ENCODE assay signal across 13 mouse cellular contexts in genomic region chr4:62933798-62934197, GRCm38 (mm10). TPM values are rescaled to one million over a fixed set of nuclear protein-coding genes. Genes with fewer than 3 reads are reported as not detected.
DNase-seq lines count a peak whose midpoint lies in the region; ATAC-seq and TF ChIP-seq lines count a peak whose summit lies in the region.
"Had no signal": no experiment of that assay in that cellular context is flagged by ENCODE, and none has a peak within 500 bp of the region (broad histone marks: within the 10 kb centered on the region; RNA-seq: fewer than 3 reads in every experiment).

No protein-coding gene starts in this region.

- DNase-seq in lung, embryonic 14.5 days = peak; percentile 38
- no peak for DNase-seq in lung, adult 2 months
- peak; percentile 43 for DNase-seq in NIH3T3 (ENCODE audit: low read depth)
- DNase-seq in stomach, postnatal 0 days (ENCODE audit: low spot score) = peak; percentile 17
- no peak for DNase-seq in frontal cortex, postnatal 36 days (ENCODE audit: low spot score in 2 of 2)
- DNase-seq: adrenal gland, adult 2 months; lung, postnatal 10 days had no signal

- H3K4me1 ChIP-seq in intestine, postnatal 0 days (replicated peaks; ENCODE audit: control insufficient read depth, insufficient read depth, low read length) = no peaks in the 10 kb centered on the region
- H3K4me1 ChIP-seq in intestine, embryonic 15.5 days (replicated peaks) = no peaks in the 10 kb centered on the region
- no peaks in the 10 kb centered on the region for H3K4me1 ChIP-seq in lung, embryonic 14.5 days (ENCODE audit: insufficient read depth)
- no peaks in the 10 kb centered on the region for H3K4me1 ChIP-seq in lung, adult 2 months (ENCODE audit: control insufficient read depth, insufficient read depth, low read length)
- no peaks in the 10 kb centered on the region for H3K4me1 ChIP-seq in stomach, postnatal 0 days (replicated peaks; ENCODE audit: control insufficient read depth, insufficient read depth)
- H3K4me1 ChIP-seq: midbrain, embryonic 12.5 days; neural tube, embryonic 12.5 days had no signal

- H3K36me3 ChIP-seq in intestine, postnatal 0 days (ENCODE audit: control insufficient read depth, insufficient read depth) = no peaks in the 10 kb centered on the region
- H3K36me3 ChIP-seq in intestine, embryonic 15.5 days = no peaks in the 10 kb centered on the region
- H3K36me3 ChIP-seq in lung, embryonic 14.5 days (ENCODE audit: insufficient read depth) = no peaks in the 10 kb centered on the region
- H3K36me3 ChIP-seq in stomach, postnatal 0 days (ENCODE audit: control insufficient read depth, insufficient read depth, low read length) = no peaks in the 10 kb centered on the region
- H3K36me3 ChIP-seq: G1E; midbrain, embryonic 12.5 days; neural tube, embryonic 12.5 days had no signal

- H3K4me3 ChIP-seq in intestine, postnatal 0 days (ENCODE audit: low read depth, low read length) = no peak overlapping the region
- no peak overlapping the region for H3K4me3 ChIP-seq in intestine, embryonic 15.5 days (replicated peaks)
- no peak overlapping the region for H3K4me3 ChIP-seq in lung, embryonic 14.5 days (ENCODE audit: low read depth, low read length)
- no peak overlapping the region for H3K4me3 ChIP-seq in lung, adult 2 months (replicated peaks; ENCODE audit: extremely low read depth, low read depth, low read length)
- no peak overlapping the region for H3K4me3 ChIP-seq in stomach, postnatal 0 days (ENCODE audit: low read depth, low read length)
- H3K4me3 ChIP-seq: erythroblast, embryonic 14.5 days; midbrain, embryonic 12.5 days; neural tube, embryonic 12.5 days had no signal

- 87% methylated on average over 4 of the region's 4 CpGs for WGBS in intestine, postnatal 0 days
- 85% methylated on average over 4 of the region's 4 CpGs for WGBS in intestine, embryonic 15.5 days
- 78% methylated on average over 4 of the region's 4 CpGs for WGBS in lung, embryonic 14.5 days
- WGBS in lung, adult 2 months = 87% methylated on average over 4 of the region's 4 CpGs
- 80% methylated on average over 4 of the region's 4 CpGs for WGBS in stomach, postnatal 0 days

- no peak overlapping the region for H3K9ac ChIP-seq in intestine, postnatal 0 days (ENCODE audit: low read depth, low read length)
- H3K9ac ChIP-seq in intestine, embryonic 15.5 days = no peak overlapping the region
- H3K9ac ChIP-seq in lung, embryonic 14.5 days = no peak overlapping the region
- H3K9ac ChIP-seq in stomach, postnatal 0 days (ENCODE audit: low read length) = no peak overlapping the region
- H3K9ac ChIP-seq: midbrain, embryonic 12.5 days; neural tube, embryonic 12.5 days had no signal

- H3K27me3 ChIP-seq in intestine, postnatal 0 days (replicated peaks; ENCODE audit: control insufficient read depth, insufficient read depth, low read length) = no peaks in the 10 kb centered on the region
- H3K27me3 ChIP-seq in intestine, embryonic 15.5 days (replicated peaks) = no peaks in the 10 kb centered on the region
- no peaks in the 10 kb centered on the region for H3K27me3 ChIP-seq in lung, embryonic 14.5 days (ENCODE audit: insufficient read depth, low read length)
- no peaks in the 10 kb centered on the region for H3K27me3 ChIP-seq in stomach, postnatal 0 days (ENCODE audit: control insufficient read depth, insufficient read depth, low read length)
- H3K27me3 ChIP-seq: midbrain, embryonic 12.5 days; neural tube, embryonic 12.5 days had no signal

- TF ChIP-seq EP300 in stomach, postnatal 0 days (optimal IDR thresholded peaks at IDR 0.05) = no peak

- no peaks in the 10 kb centered on the region for H3K9me3 ChIP-seq in intestine, postnatal 0 days (ENCODE audit: control insufficient read depth)
- H3K9me3 ChIP-seq in intestine, embryonic 15.5 days = no peaks in the 10 kb centered on the region
- H3K9me3 ChIP-seq in lung, embryonic 14.5 days (ENCODE audit: low read depth, low read length) = no peaks in the 10 kb centered on the region
- no peaks in the 10 kb centered on the region for H3K9me3 ChIP-seq in stomach, postnatal 0 days (ENCODE audit: control insufficient read depth, low read length)
- H3K9me3 ChIP-seq: midbrain, embryonic 12.5 days; neural tube, embryonic 12.5 days had no signal

- no peak overlapping the region for H3K4me2 ChIP-seq in intestine, postnatal 0 days (replicated peaks; ENCODE audit: low read depth)
- H3K4me2 ChIP-seq in intestine, embryonic 15.5 days (replicated peaks) = no peak overlapping the region
- no peak overlapping the region for H3K4me2 ChIP-seq in lung, embryonic 14.5 days
- no peak overlapping the region for H3K4me2 ChIP-seq in stomach, postnatal 0 days (replicated peaks; ENCODE audit: low read depth)
- H3K4me2 ChIP-seq: midbrain, embryonic 12.5 days; neural tube, embryonic 12.5 days had no signal

- ATAC-seq in intestine, postnatal 0 days = no peak
- ATAC-seq in intestine, embryonic 15.5 days = no peak
- ATAC-seq in lung, embryonic 14.5 days (ENCODE audit: insufficient read depth) = no peak
- ATAC-seq in stomach, postnatal 0 days (ENCODE audit: low FRiP score, low TSS enrichment) = no peak

- H3K27ac ChIP-seq in intestine, postnatal 0 days (ENCODE audit: low read depth, low read length) = no peak overlapping the region
- no peak overlapping the region for H3K27ac ChIP-seq in intestine, embryonic 15.5 days
- H3K27ac ChIP-seq in lung, embryonic 14.5 days (ENCODE audit: low read depth) = no peak overlapping the region
- H3K27ac ChIP-seq in stomach, postnatal 0 days (replicated peaks) = no peak overlapping the region
- H3K27ac ChIP-seq: midbrain, embryonic 12.5 days; neural tube, embryonic 12.5 days had no signal

- peak; percentile 51 for TF ChIP-seq CTCF in intestine, postnatal 0 days (IDR thresholded peaks at IDR 0.05; ENCODE audit: low read depth)
- TF ChIP-seq CTCF in lung, embryonic 14.5 days (IDR thresholded peaks at IDR 0.05; ENCODE audit: low read depth) = peak; percentile 42; the same call in 1 of the 2 replicates
- no peak for TF ChIP-seq CTCF in lung, adult 2 months (IDR thresholded peaks at IDR 0.05; ENCODE audit: insufficient read depth, low read length)
- TF ChIP-seq CTCF in stomach, postnatal 0 days (IDR thresholded peaks at IDR 0.05; ENCODE audit: low read depth) = peak; percentile 49

- no peak for TF ChIP-seq POLR2A in lung, adult 2 months (IDR thresholded peaks at IDR 0.05; ENCODE audit: borderline replicate concordance, extremely low read depth, low read depth, low read length)

RNA-seq across cellular contexts. Expression of gene Zfp618, which starts 31.6 kb away (rescaled TPM):
- polyA plus RNA-seq in intestine, postnatal 0 days (2015; fragmentation: Nextera tagmentation; extraction: Ambion mirVana) = 2.6 and 5.6 TPM in 2 replicates
- polyA plus RNA-seq in intestine, embryonic 15.5 days (2015; fragmentation: Nextera tagmentation; extraction: Ambion mirVana) = 20.1 and 20.6 TPM in 2 replicates
- polyA plus RNA-seq in lung, embryonic 14.5 days (2014; fragmentation: Nextera tagmentation; extraction: Ambion mirVana) = 24.5 and 27.1 TPM in 2 replicates
- polyA plus RNA-seq in lung, adult 2 months (2012; rRNA removed) = 1.5 and 1.6 TPM in 2 replicates
- 5.8 and 6.7 TPM in 2 replicates for polyA plus RNA-seq in stomach, postnatal 0 days (2015; fragmentation: Nextera tagmentation; extraction: Ambion mirVana)
- polyA plus RNA-seq: erythroblast, embryonic 14.5 days; G1E had no signal

Comparison
In these comparisons a context has a peak if more than half of its experiments do, and no peak if none do; other contexts are left out.
1. DNase-seq: peak in lung, embryonic 14.5 days (single experiment), NIH3T3 (single experiment) and stomach, postnatal 0 days (single experiment); none in lung, adult 2 months (single experiment) and frontal cortex, postnatal 36 days (0 of 2).